Mouse (Mus musculus) myocyte (in vitro differentiated cells): Measurements from ENCODE around the gene Degs1. TPM values are rescaled to one million over a fixed set of nuclear protein-coding genes. Genes with fewer than 3 reads are reported as not detected.
"Not testable (repeated sequence)": the region's sequence is repeated elsewhere in the genome, so short reads cannot be mapped to it uniquely, and the experiment has no call there.

Source experiments
- H3K27me3 ChIP-seq: one replicate; pipeline ENCODE4 v1.6.1; 2011; ENCODE audit not compliant: control insufficient read depth, insufficient read depth, insufficient read length
- H3K36me3 ChIP-seq: one replicate; pipeline ENCODE4 v1.6.1; 2011; ENCODE audit not compliant: control insufficient read depth, insufficient read depth
- H3K4me2 ChIP-seq: one replicate; pipeline ENCODE4 v1.6.1; 2011; ENCODE audit warnings: low read depth, control low read depth
- H3K4me3 ChIP-seq: one replicate; pipeline ENCODE4 v1.5.1; 2011; ENCODE audit warnings: mild to moderate bottlenecking, control low read depth, moderate library complexity
- H3K79me2 ChIP-seq: one replicate; pipeline ENCODE4 v1.6.1; 2011; ENCODE audit not compliant: control insufficient read depth, insufficient read depth
- H3ac ChIP-seq: one replicate; pipeline ENCODE4 v1.6.1; 2011; ENCODE audit not compliant: control insufficient read depth, insufficient read length
- CEBPB ChIP-seq: IDR thresholded peaks from 2 replicates; pipeline ENCODE4 v1.6.1; 2011; ENCODE audit warnings: mild to moderate bottlenecking, moderate library complexity; ENCODE audit not compliant: poor library complexity, insufficient read depth, severe bottlenecking
- E2F4 ChIP-seq: IDR thresholded peaks from one replicate; pipeline ENCODE4 v1.6.1; 2011; ENCODE audit warnings: mild to moderate bottlenecking, control low read depth, moderate library complexity; ENCODE audit not compliant: insufficient read depth
- MAX ChIP-seq: IDR thresholded peaks from one replicate; pipeline ENCODE4 v1.6.1; 2011; ENCODE audit warnings: low read depth, mild to moderate bottlenecking, control low read depth
- MYOD1 ChIP-seq, 3 experiments: IDR thresholded peaks; one replicate each; pipeline ENCODE4 v1.6.1; 2011; ENCODE audit warnings: control low read depth in 2 of 3, low read depth in 2 of 3, mild to moderate bottlenecking in 2 of 3, moderate library complexity in 1 of 3; ENCODE audit not compliant: insufficient read length in 2 of 3, control insufficient read depth in 1 of 3
- MYOG ChIP-seq, 3 experiments: IDR thresholded peaks; one replicate each; pipeline ENCODE4 v1.6.1; 2011; ENCODE audit warnings: control low read depth in 2 of 3, low read depth in 2 of 3, mild to moderate bottlenecking in 2 of 3; ENCODE audit not compliant: insufficient read length in 2 of 3, control insufficient read depth in 1 of 3, insufficient read depth in 1 of 3
- POLR2A ChIP-seq: IDR thresholded peaks from one replicate; pipeline ENCODE4 v1.6.1; 2011; ENCODE audit warnings: low read depth, mild to moderate bottlenecking, control low read depth, moderate library complexity; ENCODE audit not compliant: insufficient read length
- POLR2AphosphoS2 ChIP-seq: IDR thresholded peaks from one replicate; pipeline ENCODE4 v1.6.1; 2011; ENCODE audit warnings: low read depth, control low read depth; ENCODE audit not compliant: insufficient read length
- REST ChIP-seq: IDR thresholded peaks from one replicate; pipeline ENCODE4 v1.6.1; 2011; ENCODE audit warnings: mild to moderate bottlenecking, control low read depth, moderate library complexity; ENCODE audit not compliant: insufficient read depth, insufficient read length
- SRF ChIP-seq: IDR thresholded peaks from one replicate; pipeline ENCODE4 v1.6.1; 2011; ENCODE audit warnings: low read depth; ENCODE audit not compliant: control insufficient read depth, insufficient read length
- TCF12 ChIP-seq: IDR thresholded peaks from one replicate; pipeline ENCODE4 v1.6.1; 2011; ENCODE audit warnings: mild to moderate bottlenecking, control low read depth; ENCODE audit not compliant: poor library complexity, insufficient read depth, severe bottlenecking
- TCF3 ChIP-seq: IDR thresholded peaks from one replicate; pipeline ENCODE4 v1.6.1; 2011; ENCODE audit warnings: low read depth, control low read depth; ENCODE audit not compliant: insufficient read length
- USF1 ChIP-seq: IDR thresholded peaks from one replicate; pipeline ENCODE4 v1.6.1; 2011; ENCODE audit warnings: low read depth, mild to moderate bottlenecking, control low read depth, moderate library complexity
- polyA plus RNA-seq: library from polyadenylated mRNA; unstranded; fragments of >200 nt; fragmentation: generic; extraction: Trizol; gene quantifications from one replicate; pipeline ENCODE4 v1.2.1, GENCODE M21; 2012; ENCODE audit warnings: missing spikeins

The Degs1 gene
- polyA plus RNA-seq, 1 experiment = 110 TPM

DNA sequence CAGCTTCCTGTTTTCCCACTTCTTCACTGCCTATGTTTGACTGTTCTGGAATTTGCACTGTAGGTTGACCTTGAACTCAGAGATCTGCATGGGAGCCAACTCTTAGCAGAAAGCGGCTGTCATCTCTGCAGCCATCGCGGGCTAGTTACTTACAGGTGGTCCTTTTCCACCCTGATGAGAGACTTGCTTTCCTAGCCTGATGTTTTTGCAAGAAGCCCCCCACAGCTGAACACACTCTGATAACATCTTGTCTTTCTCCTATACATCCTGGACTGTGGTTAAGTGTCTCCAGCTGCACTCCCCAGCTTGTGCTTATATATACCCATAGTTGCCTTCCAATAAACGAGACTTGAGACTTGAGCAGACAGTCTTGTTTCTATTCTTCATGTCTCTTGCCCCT, 9.7 kb upstream of the Degs1 start:
- TF ChIP-seq CEBPB = no peak
- TF ChIP-seq TCF3 = no peak
- no peak for TF ChIP-seq MYOD1 (IDR thresholded peaks at IDR 0.05; ENCODE audit: control insufficient read depth in 1 of 3, insufficient read length in 2 of 3, low read depth in 2 of 3)
- TF ChIP-seq REST = no peak
- no peak for TF ChIP-seq POLR2AphosphoS2
- no peak overlapping the region for H3ac ChIP-seq
- H3K4me3 ChIP-seq = no peak overlapping the region
- H3K36me3 ChIP-seq = no peaks in the 10 kb centered on the region
- no peaks in the 10 kb centered on the region for H3K79me2 ChIP-seq
- no peaks in the 10 kb centered on the region for H3K27me3 ChIP-seq
- no peak overlapping the region for H3K4me2 ChIP-seq

DNA sequence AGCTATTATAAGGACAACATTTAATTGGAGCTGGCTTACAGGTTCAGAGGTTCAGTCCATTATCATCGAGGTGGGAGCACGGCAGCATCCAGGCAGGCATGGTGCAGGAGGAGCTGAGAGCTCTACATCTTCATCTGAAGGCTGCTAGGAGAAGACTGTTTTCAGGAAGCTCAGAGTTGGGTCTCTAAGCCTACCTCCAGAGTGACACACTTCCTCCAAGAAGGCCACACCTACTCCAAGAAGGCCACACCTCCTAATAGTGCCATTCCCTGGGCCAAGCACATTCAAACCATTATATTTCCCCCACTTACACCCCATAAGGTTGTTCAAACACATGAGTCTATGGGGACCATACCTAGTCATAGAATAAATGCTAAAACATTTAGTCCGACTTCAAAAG, 8.1 kb upstream of the Degs1 start:
- H3K4me3 ChIP-seq, H3K27me3 ChIP-seq, H3K4me2 ChIP-seq, H3ac ChIP-seq, H3K79me2 ChIP-seq, H3K36me3 ChIP-seq: not testable (repeated sequence)

DNA sequence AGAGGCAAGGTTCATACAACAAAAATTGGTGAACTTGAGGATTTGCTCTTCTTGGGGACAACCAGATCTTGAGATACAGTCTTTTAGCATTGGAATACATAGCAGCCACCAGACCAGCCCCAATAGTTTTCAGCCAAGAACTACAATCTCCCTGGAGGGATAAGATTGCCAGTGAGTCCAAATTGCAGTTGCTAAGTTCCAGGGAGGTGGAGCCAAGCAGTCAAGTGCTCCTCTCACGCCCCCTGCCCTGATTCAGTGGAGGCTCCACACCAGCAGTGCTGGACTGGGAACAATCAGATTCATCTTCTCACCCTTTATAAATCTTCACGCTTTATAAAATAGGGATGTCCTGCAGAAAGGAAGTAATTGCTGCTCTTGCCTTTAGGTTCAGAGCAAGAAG, 7.2 kb upstream of the Degs1 start:
- TF ChIP-seq SRF (no peak), POLR2AphosphoS2 (no peak), TCF12 (no peak), TCF3 (no peak), MAX (no peak), MYOG (IDR thresholded peaks at IDR 0.05; ENCODE audit: control insufficient read depth in 1 of 3, insufficient read depth in 1 of 3, insufficient read length in 2 of 3, low read depth in 2 of 3) (no peak), POLR2A (no peak), CEBPB (no peak)
- no peak overlapping the region for H3ac ChIP-seq
- H3K79me2 ChIP-seq = no peaks in the 10 kb centered on the region
- no peak overlapping the region for H3K4me3 ChIP-seq
- H3K36me3 ChIP-seq = no peaks in the 10 kb centered on the region
- no peak overlapping the region for H3K4me2 ChIP-seq
- H3K27me3 ChIP-seq = no peaks in the 10 kb centered on the region

DNA sequence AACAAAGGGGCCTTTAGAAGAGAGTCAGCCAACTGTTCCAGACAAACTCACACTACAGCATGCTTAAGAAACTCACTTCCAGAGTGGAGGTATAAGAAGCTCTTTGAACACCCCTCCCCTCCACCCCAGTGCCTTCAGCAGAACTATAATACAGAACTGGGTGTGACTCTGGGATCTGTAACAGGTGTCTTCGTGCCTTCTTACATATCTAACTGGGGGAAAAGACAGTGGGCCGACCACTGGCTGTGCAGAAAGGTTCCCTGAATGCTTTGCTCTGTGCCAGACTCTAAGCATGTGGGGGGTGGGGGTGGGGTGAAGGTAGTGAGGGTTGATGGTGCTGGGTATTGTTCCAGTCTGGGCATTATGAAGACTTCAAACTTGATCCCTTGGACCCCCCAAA, 6.0 kb upstream of the Degs1 start:
- H3K4me3 ChIP-seq = no peak overlapping the region
- no peaks in the 10 kb centered on the region for H3K79me2 ChIP-seq
- no peaks in the 10 kb centered on the region for H3K27me3 ChIP-seq
- no peak overlapping the region for H3ac ChIP-seq
- no peak overlapping the region for H3K4me2 ChIP-seq
- TF ChIP-seq POLR2AphosphoS2 (no peak), MAX (no peak)
- no peaks in the 10 kb centered on the region for H3K36me3 ChIP-seq

DNA sequence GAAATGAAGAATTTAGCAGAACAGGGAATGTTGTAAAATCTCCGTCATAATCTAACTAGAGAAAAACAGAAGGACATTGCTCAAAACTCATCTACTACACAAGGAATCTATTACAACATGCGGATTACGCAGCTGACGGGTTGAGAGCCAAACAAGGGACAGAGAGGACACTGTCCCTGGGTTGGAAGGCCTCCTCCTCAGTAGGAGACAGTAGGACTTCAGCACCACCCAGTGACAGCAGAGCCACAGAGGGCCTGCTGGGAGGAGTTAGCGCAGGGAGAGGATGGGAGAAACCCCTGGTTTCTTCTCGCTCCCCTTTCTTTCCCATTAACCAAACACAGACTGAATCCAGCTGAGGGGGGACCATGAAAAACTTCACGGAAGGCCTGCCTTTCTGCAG, 5.2 kb upstream of the Degs1 start:
- Histone ChIP-seq H3K4me3 (no peak overlapping the region), H3ac (no peak overlapping the region), H3K36me3 (no peaks in the 10 kb centered on the region), H3K4me2 (no peak overlapping the region), H3K27me3 (no peaks in the 10 kb centered on the region), H3K79me2 (no peaks in the 10 kb centered on the region)
- TF ChIP-seq MAX (no peak), REST (no peak)

DNA sequence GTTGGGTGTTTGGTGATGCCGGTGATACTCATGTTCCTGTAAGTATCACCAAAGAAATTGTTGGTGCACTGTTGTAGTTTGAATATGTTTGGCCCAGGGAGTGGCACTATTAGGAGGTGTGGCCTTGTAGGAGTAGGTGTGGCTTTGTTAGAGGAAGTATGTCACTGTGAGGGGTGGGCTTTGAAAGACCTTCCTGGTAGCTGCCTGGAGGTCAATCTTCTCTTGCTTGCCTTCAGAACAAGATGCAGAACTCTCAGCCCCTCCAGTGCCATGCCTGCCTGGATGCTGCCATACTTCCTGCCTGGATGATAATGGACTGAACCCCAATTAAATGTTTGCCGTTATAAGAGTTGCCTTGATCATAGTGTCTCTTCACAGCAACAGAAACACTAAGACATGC, 2.2 kb upstream of the Degs1 start:
- no peak for TF ChIP-seq POLR2AphosphoS2
- no peak for TF ChIP-seq E2F4
- no peak for TF ChIP-seq MYOD1 (IDR thresholded peaks at IDR 0.05; ENCODE audit: control insufficient read depth in 1 of 3, insufficient read length in 2 of 3, low read depth in 2 of 3)
- no peak for TF ChIP-seq USF1
- TF ChIP-seq TCF3 = no peak
- no peaks in the 10 kb centered on the region for H3K27me3 ChIP-seq

DNA sequence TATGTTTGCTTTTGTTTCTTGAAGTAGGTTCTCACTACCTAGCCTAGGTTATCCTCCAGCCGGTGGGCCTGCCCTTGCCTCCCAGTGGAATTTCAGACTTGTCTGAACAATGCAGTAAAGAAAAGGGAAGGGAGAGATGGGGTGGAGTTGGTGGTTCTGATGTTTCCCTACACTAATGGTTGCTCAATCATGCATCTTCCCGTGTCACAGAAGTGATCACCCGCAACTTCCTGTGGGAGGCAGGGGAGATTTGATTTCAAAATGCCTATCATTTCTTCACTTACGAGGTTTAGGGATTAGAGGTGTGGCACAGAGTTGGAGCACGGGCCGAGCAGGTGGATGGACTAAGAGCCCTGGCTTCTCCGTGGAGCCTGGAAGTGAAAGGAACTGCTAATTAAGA, 627 bp upstream of the Degs1 start:
- peak overlapping the region; percentile 53 for H3K4me3 ChIP-seq
- H3K27me3 ChIP-seq = no peaks in the 10 kb centered on the region
- no peak for TF ChIP-seq MYOD1 (IDR thresholded peaks at IDR 0.05; ENCODE audit: control insufficient read depth in 1 of 3, insufficient read length in 2 of 3, low read depth in 2 of 3)
- 0 out of 2 replicates have a peak, but pooled peaks have one; percentile 13 for TF ChIP-seq CEBPB
- no peak for TF ChIP-seq POLR2AphosphoS2
- no peak overlapping the region for H3ac ChIP-seq
- peaks cover 34% of the 10 kb centered on the region for H3K79me2 ChIP-seq
- peak overlapping the region; percentile 88 for H3K4me2 ChIP-seq
- peaks cover 11% of the 10 kb centered on the region for H3K36me3 ChIP-seq

More for the DNA sequence above, 2.2 kb upstream of the Degs1 start:
- Histone ChIP-seq H3K4me3 (no peak overlapping the region), H3K4me2 (no peak overlapping the region), H3K79me2 (peaks cover 23% of the 10 kb centered on the region), H3ac (no peak overlapping the region), H3K36me3 (no peaks in the 10 kb centered on the region)
